Mouse (Mus musculus): ENCODE results near the gene Map4k2.

Gene Map4k2

DNA sequence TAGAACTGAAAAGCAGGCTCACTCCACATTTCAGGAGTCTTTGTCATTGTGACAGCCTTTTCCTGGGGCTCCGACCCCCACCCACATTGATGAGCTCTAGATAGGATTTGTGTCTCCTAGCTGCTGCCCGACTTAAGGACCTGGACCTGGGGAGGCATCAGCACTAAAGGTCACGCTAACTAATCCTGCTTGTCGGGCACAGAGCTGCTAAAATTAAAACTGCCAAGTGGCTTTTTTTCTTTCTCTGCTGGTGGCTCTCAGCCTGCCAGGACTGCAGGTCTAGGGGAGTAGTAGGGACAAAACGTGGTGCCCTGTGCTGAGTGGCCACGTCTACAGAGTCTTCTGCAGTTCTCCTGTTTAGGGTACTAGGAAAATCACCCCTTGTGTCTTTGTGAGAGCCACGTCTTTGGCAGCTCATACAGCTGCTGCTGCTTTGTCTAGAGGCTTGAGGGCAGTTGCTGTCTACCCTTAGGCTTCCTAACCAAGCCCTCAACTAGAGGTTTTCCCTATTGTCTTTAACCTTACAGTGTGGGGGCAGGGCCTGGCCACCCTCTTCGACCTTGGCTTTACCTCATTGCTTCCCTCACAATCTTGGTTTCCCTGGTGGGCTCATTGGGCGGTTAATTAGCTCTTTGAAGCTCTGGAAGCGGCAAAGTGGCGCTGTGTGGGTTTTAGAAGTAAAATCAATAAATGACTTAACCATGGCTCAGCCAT lies 36.5 kb downstream of the Map4k2 start:
- DNase-seq (ENCODE audit: low read depth, low spot score): no peak

DNA sequence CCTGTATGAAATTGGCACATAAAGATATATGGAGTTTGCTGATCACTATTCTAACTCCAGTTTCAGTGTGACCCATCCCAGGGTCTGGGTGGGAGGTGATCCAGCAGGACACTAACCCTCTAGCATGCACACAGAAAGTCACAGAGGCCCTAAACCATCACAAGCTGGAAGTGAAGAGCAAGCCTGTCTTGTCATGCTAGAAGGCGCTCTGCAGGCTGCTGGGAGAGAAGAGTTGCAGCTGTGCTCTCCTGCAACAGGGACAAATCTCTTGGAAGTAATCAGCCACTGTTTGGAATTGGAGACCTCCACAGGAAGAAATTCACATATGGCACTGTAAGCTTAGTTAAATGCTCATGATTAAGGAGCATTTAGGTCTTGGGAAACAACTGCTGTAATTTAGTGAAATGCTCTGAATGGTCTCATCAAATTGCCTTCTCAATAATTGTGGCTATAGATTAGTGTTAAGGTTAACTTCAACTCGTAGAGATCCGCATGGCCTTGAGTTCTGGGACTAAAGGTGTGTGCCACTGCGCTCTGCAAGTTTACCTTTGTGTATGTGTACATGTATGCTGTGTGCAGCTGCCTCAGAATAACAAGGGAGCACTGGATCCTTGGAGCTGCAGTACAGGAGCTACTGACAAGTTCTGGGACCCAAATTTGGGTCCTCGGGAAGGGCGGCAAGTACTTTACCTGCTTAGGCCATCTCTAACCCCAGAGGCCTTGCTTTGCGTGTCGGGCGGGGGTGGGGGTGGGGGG lies 39.7 kb downstream of the Map4k2 start:
- DNase-seq (ENCODE audit: low read depth, low spot score): no peak

DNA sequence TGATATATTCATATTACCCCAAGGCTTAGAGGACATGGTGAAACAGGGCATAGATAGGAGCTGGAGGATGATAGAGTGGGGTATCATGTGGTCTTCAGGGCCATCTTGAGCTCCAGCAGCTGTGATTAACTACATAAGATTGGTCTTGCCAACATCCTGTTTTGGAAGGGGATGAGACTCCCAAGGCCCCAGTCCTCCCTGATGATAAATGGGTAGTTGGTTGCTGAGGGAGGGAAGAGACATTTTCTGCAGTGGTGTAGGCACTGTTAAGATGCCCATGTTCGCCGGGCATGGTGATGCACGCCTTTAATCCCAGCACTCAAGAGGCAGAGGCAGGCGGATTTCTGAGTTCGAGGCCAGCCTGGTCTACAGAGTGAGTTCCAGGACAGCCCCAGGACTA lies 40.3 kb downstream of the Map4k2 start:
- DNase-seq (ENCODE audit: low read depth, low spot score): no peak

DNA sequence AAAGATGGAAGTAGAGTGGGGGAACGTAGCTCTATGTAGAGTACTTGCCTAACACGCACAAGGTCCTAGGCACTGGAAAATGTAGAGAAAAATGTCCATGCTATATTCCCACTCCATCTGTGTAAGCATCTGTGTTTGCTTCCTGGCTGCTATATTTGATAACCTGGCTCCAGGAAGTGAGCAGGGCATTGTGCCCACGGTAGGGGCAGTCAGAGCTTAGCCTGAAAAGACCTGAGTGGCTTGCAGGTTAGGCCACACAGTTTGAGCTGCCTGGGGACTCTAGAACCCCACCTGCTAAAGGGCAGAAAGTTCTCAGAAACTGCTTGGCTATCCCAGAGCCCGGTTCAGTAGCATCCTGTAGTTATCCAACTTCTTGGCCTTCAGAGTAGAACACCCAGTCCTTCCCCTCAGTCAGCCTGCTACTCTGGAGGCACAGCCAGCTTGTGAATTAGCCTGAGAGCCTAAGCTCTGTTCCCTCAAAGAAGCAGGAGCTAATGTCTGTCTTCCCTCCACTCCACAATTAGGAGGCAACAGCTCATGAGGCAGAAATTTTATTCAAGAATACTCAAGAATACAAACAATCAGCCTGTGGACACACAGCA lies 41.5 kb downstream of the Map4k2 start:
- DNase-seq (ENCODE audit: low read depth, low spot score): no peak

DNA sequence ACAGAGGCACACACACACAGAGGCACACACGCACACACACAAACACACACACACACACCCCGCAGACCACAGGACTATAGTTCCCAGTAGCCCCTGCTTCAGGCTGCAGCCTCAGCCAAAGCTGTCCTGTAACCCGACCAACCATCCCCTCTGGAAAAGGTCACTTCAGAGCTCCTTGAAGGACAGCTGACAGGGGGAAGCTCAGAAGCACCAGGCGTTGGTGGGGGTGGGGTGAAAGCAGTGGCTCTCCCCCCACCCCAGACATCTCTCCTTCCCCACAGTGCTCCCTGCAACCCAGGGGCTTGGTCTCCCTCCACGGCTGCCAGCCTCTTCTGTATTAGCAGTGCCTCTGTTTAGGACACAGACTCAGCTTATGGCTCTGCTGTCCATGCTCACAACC lies 42.5 kb downstream of the Map4k2 start:
- no peak for DNase-seq (ENCODE audit: low read depth, low spot score)

DNA sequence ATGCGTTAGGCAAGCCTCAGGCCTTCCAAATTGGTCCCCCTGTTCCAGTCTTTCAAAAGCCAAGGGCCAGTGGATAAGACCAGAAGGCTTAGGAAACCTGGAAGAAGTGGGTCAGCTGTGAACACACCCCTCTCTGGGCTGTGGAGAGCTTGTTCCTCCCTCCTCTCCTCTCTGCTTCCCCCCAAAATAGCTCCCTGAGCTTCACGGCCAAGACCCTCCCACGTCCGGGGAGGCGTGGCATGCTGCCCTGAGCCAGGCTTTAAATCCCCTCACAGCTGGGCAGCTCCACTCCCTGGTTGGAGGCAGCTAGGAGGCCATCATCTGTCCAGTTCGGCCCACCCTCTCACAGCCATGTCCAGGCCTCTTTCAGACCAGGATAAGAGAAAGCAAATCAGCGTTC lies 43.2 kb downstream of the Map4k2 start, which contains the start of gene Pygm:
Gene Pygm (plus strand): TSS at position 272 of the 400 bp plus-strand sequence.
- no peak for DNase-seq (ENCODE audit: low read depth, low spot score)

DNA sequence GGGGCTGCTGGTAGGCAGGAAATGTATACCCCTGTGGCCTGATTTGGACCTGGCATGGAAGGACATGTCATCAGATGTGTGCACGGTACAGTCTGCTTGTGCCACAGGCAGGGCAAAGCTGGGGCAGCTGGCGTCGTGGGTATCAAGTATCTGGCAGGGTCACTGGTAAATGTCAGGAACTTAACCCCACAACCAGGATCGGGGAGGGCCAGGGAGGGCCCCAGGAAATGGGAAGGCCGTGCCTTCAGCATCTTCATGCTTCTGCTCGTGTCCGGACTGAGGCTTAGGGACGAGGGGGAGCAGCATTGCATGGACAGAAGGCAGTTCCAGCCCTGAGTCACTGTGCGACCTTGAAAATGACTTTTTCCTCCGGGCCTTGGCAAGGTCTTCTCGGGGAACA lies 44.0 kb downstream of the Map4k2 start:
- no peak for DNase-seq (ENCODE audit: low read depth, low spot score)

DNA sequence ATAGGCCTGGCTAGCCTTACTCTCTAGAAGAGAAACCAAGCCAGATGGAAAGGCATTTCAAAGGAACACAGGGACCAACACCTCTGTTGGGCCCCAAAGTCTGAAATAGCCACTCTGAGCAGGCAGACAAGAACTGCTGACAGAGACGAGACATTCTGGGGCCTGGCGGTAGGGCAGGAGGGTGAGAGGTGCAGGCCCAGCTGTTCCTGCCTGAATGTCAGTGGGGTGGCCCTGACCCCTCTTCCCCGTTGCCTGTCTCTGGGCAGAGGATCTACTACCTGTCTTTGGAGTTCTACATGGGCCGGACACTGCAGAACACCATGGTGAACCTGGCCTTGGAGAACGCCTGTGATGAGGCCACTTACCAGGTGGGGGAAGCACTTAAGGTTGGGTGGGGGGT lies 44.5 kb downstream of the Map4k2 start:
- no peak for DNase-seq (ENCODE audit: low read depth, low spot score)

DNA sequence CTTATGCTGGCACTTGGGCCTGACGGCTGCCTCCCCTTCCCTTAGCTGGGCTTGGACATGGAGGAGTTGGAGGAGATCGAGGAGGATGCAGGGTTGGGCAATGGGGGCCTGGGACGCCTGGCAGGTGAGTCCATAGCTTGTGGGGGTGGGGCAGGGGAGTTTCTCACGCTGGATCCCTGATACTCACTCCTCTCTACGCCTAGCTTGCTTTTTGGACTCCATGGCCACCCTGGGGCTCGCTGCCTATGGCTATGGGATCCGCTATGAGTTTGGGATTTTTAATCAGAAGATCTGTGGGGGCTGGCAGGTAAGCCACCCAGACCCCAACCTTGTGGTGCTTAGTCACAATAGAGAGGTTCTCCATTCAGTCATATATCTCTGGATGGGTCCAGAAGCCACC lies 44.9 kb downstream of the Map4k2 start:
- no peak for DNase-seq (ENCODE audit: low read depth, low spot score)

DNA sequence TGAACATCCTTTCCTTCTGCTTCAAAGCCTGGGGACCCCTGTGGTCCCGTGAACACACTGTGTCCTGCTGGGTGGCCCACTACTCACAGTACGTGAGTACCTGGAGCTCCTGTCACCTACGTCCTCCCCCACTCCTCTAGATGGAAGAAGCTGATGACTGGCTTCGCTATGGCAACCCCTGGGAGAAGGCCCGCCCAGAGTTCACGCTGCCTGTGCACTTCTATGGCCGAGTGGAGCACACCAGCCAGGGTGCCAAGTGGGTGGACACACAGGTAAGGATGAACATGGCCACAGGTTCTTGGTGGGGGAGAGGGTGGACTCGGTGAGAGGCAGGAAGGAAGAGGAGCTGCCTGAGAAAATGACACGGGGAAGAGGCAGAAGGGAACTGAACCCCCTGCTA lies 45.3 kb downstream of the Map4k2 start:
- DNase-seq (ENCODE audit: low read depth, low spot score): no peak

DNA sequence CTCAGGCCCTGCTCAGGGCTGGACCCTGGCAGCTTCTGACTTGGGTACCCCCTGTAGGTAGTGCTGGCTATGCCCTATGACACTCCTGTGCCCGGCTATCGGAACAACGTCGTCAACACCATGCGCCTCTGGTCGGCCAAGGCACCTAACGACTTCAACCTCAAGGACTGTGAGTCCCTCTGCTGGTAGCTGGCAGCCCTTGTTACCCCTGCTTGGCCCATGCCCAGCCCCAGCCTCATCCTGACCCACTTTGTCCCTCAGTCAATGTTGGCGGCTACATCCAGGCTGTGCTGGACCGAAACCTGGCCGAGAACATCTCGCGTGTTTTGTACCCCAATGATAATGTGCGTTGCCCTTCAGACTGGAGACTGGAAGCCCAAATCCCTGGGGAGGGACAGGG lies 47.1 kb downstream of the Map4k2 start:
- DNase-seq (ENCODE audit: low read depth, low spot score): no peak

DNA sequence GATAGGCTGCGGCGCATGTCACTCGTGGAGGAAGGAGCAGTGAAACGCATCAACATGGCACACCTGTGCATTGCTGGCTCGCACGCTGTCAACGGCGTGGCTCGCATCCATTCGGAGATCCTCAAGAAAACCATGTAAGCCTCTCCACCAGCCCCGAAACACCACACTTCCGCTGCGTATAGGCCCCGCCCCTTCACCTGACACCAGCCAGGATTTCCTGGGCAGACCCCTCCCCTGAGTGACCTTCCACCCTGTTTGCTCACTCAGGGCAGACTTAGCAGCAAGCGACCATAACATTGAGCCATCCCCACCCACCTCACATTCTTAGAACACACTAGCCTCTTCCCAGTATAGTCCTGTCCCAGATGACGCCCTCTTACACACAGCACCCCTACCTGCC lies 48.9 kb downstream of the Map4k2 start:
- no peak for DNase-seq (ENCODE audit: low read depth, low spot score)

DNA sequence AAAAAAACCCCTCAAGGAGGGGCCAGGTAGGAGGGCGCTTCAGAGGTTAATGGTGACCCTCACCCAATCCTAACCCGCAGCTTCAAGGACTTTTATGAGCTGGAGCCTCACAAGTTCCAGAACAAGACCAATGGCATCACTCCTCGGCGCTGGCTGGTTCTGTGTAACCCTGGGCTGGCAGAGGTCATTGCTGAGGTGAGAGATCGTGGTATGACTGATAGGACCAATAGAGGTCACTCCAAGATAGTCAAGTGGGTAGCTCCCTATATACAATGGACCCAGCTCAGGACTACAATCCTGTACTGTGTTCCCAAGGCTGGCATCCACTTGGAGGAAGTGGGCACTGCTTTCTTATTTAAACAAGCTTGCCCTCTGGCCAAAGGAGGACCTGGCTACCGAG lies 49.3 kb downstream of the Map4k2 start:
- DNase-seq (ENCODE audit: low read depth, low spot score): no peak

DNA sequence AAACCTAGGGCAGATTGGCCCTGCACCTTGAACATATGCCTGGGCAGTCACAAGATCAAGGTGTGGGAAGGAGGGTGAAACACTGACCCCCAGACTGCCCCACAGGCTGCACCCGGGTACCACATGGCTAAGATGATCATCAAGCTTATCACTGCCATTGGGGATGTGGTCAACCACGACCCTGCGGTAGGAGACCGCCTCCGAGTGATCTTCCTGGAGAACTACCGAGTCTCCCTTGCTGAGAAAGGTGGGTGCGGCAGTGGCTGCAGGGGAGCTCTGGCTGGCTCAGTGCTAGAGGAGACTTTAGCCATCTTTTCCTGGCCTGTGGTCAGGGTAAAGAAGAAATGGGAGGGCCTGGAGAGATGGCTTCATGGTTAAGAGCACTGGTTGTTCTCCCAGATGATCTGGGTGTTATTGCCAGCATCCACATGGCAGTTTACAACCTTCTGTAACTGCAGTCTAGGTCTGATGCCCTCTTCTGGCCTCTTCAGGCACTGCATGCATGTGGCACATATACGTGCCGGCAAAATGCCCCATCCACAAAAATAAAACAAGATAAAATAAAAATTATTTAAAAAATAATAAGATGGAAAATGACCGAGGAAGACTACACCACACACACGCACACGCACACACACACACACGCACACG lies 51.9 kb downstream of the Map4k2 start:
- no peak for DNase-seq (ENCODE audit: low read depth, low spot score)

DNA sequence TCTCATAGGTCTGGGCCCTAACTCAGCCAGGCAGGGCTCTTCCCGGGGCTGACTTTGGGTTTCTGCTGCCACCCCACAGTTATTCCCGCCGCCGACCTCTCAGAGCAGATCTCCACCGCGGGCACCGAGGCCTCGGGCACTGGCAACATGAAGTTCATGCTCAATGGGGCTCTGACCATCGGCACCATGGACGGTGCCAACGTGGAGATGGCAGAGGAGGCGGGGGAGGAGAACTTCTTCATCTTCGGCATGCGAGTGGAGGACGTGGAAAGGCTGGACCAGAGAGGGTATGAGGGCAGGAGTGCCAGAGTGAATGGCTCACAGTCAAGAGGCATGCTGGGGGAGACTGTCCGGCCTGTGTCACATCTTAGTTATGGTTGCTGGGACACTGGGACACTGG lies 52.7 kb downstream of the Map4k2 start:
- no peak for DNase-seq (ENCODE audit: low read depth, low spot score)

DNA sequence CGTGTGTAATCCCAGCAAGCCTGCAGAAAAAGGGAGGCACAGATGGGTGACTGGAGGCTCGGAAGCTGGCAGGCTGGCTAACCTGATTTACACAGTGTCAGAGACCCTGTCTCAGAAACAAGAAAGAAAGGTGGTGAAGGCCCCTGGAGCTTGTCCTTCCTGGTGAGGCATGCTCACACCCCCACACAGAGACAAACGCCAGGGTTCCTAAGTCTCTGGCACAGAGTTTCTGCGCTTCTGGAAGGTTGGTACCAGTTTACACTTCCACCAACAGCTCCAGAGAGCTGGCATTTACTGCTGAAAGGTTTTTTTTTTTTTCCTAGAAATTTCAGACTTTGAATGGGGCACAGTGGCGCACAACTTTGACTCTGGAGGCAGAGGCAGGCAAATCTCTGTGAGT lies 55.3 kb downstream of the Map4k2 start:
- DNase-seq (ENCODE audit: low read depth, low spot score): no peak

DNA sequence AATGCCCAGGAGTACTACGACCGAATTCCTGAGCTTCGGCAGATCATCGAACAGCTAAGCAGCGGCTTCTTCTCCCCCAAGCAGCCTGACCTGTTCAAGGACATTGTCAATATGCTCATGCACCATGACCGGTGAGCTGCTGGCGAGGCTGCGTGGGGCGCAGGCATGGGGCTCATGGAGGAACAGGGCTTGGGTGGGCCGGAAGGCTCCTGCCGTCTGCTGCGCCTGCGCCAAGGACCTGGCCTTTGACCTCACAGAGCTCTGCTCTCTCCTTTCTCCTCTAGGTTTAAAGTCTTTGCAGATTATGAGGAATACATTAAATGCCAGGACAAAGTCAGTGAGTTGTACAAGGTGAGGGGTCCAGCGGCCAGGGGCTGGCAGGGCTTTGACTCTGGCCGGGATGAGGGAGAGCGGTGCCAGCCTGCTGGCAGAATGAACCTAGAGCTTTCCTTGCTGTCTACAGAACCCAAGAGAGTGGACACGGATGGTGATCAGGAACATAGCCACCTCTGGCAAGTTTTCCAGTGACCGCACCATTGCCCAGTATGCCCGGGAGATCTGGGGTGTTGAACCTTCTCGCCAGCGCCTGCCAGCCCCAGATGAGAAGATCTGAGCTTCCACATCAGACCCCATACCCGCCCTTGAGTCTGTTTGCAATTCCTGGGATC lies 56.8 kb downstream of the Map4k2 start:
- no peak for DNase-seq (ENCODE audit: low read depth, low spot score)

DNA sequence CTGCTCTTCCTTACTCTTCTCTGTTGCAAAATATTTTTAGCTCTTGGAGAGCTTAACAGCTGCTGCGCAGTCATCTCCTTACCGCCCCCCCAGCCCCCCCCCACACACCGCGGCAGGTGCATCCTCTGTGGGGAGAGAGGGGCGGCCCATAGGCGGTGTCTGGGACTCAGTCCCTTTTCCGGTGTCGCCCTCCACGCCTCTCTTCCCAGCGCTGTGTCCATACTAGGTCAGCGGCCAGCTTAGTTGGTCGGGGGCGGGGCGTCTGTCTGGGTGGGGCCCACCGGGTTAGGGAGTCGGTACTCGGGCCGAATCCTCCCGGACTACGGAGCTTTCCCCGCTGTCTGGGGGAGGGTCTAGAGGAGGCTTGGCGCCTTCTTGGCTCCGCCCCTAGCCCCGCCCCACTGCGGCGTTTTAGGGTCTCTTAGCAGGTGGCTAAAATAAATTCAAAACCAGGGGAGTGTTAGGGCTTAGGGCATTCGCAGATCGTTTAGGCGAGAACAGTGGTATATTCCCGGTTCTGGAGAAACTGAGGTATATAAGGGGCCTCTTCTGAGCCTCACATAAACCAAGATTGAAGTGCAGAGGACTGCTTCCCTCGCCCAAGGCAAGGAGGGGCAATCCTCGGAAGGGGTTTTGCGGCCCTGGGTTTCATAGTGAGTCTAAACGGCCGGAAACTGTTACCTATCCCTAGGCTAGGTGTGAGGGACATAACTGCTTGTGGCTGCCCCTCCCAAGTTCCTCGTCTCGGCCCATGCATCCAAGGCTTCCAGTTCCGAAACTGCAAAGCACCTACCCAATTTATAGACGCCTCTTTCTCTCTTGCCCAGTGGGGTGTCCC lies 57.7 kb downstream of the Map4k2 start:
- DNase-seq (ENCODE audit: low read depth, low spot score): no peak

DNA sequence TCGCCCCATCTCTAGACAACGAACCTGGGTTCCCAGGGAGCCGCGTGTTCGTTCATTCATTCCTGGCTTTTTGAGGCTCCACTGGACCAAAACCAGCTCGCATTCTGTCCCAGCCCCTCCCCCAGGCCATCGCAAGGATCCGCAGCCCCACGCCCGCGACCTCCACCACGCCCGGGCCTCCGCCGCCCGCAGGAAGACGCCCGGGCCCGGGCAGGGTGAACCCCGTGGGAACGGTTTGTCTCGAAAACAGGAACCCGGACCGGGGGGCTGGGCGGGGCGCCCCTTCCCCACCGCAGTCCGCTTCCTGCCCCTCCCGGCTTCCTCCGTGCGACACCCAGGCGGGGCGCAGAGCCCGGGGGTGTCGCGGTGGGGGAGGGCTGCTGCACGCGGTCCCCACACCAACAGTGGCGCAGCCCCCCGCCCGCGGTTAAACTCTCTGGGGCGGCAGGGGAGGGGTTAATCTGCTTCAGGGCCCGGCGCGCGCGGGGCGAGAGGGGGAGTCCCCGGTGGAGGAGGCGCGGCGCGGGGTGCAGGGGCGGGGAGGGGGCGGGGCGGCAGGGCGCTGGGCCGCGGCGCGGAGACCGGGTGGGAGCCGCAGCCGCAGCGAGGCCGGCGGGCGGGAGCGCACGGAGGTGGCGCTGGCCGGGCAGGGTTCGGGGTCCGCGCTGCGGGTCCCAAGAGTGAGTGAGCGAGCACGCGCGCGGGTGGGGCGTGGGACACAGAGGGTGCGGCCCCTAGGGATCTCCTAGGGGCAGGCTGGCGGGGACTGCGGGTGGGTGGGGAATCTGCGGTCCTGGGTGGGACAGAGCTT lies 58.6 kb downstream of the Map4k2 start, which contains the start of gene Rasgrp2:
Gene Rasgrp2 (plus strand): TSS at position 56 of the 811 bp plus-strand sequence.
- no peak for DNase-seq (ENCODE audit: low read depth, low spot score)

Data from brain, embryonic 18.5 days (tissue).